Mouse (Mus musculus): Measurements from ENCODE around the gene Rpl41. TPM values are rescaled to one million over a fixed set of nuclear protein-coding genes. Genes with fewer than 3 reads are reported as not detected.

The Rpl41 gene
- polyA plus RNA-seq, 1 experiment from 2014 or later: 2,058 TPM

GRCm38 (mm10) chr10:128543100-128543499 lies 6.0 kb downstream of the Rpl41 start:
- ATAC-seq (no peak), DNase-seq (no peak)
- no peak overlapping the region for H3K4me3 ChIP-seq (ENCODE audit: low read depth, low read length)
- 68% methylated on average over 2 of the region's 2 CpGs for WGBS (ENCODE audit: insufficient replicate concordance)
- H3K9me3 ChIP-seq (ENCODE audit: low read length): no peaks in the 10 kb centered on the region
- TF ChIP-seq CTCF (IDR thresholded peaks at IDR 0.05; ENCODE audit: low read depth): no peak
- TF ChIP-seq EP300 (IDR thresholded peaks at IDR 0.05; ENCODE audit: low read depth): no peak
- no peak overlapping the region for H3K4me2 ChIP-seq (ENCODE audit: low read depth, low read length)
- peaks cover 24% of the 10 kb centered on the region for H3K36me3 ChIP-seq (replicated peaks; ENCODE audit: insufficient read depth, low read length)
- H3K9ac ChIP-seq (replicated peaks): no peak overlapping the region
- H3K27ac ChIP-seq (ENCODE audit: low read depth): no peak overlapping the region
- no peaks in the 10 kb centered on the region for H3K27me3 ChIP-seq (ENCODE audit: insufficient read depth, low read length)
- H3K4me1 ChIP-seq (ENCODE audit: insufficient read depth): peaks cover 5% of the 10 kb centered on the region; the same call in 1 of the 2 replicates

- no peaks in the 10 kb centered on the region for H3K27me3 ChIP-seq (ENCODE audit: insufficient read depth, low read length)
- no peak overlapping the region for H3K4me2 ChIP-seq (ENCODE audit: low read depth, low read length)
- no peak overlapping the region for H3K27ac ChIP-seq (ENCODE audit: low read depth)
- H3K4me1 ChIP-seq (ENCODE audit: insufficient read depth): 0 out of 2 replicates have a peak, but pooled peaks cover 5% of the 10 kb centered on the region
- H3K36me3 ChIP-seq (replicated peaks; ENCODE audit: insufficient read depth, low read length): peaks cover under 1% of the 10 kb centered on the region; the same call in 1 of the 2 replicates
- no peaks in the 10 kb centered on the region for H3K9me3 ChIP-seq (ENCODE audit: low read length)
- ATAC-seq (no peak), DNase-seq (no peak)
- 92% methylated on average over 1 of the region's 1 CpGs for WGBS (ENCODE audit: insufficient replicate concordance)
- TF ChIP-seq EP300 (IDR thresholded peaks at IDR 0.05; ENCODE audit: low read depth) (no peak), CTCF (IDR thresholded peaks at IDR 0.05; ENCODE audit: low read depth) (no peak)
- no peak overlapping the region for H3K4me3 ChIP-seq (ENCODE audit: low read depth, low read length)
- no peak overlapping the region for H3K9ac ChIP-seq (replicated peaks)
Measured at GRCm38 (mm10) chr10:128538340-128538870, 10.7 kb downstream of the Rpl41 start.

- WGBS (ENCODE audit: insufficient replicate concordance): 10% methylated on average over 18 of the region's 18 CpGs
- H3K4me3 ChIP-seq (ENCODE audit: low read depth, low read length): peak overlapping the region; percentile 17; the same call in 1 of the 2 replicates
- H3K27ac ChIP-seq (ENCODE audit: low read depth): peak overlapping the region; percentile 66
- peak; percentile 97 for TF ChIP-seq CTCF (IDR thresholded peaks at IDR 0.05; ENCODE audit: low read depth)
- peak; percentile 51; the same call in 1 of the 2 replicates for TF ChIP-seq EP300 (IDR thresholded peaks at IDR 0.05; ENCODE audit: low read depth)
- H3K36me3 ChIP-seq (replicated peaks; ENCODE audit: insufficient read depth, low read length): no peaks in the 10 kb centered on the region
- ATAC-seq (peak; percentile 98), DNase-seq (peak; percentile 91)
- 0 out of 2 replicates have a peak, but pooled peaks cover 5% of the 10 kb centered on the region for H3K4me1 ChIP-seq (ENCODE audit: insufficient read depth)
- H3K9ac ChIP-seq (replicated peaks): 0 out of 2 replicates have a peak overlapping the region, but pooled peaks have one; percentile 13
- H3K4me2 ChIP-seq (ENCODE audit: low read depth, low read length): peak overlapping the region; percentile 59
- no peaks in the 10 kb centered on the region for H3K27me3 ChIP-seq (ENCODE audit: insufficient read depth, low read length)
- no peaks in the 10 kb centered on the region for H3K9me3 ChIP-seq (ENCODE audit: low read length)
Measured at GRCm38 (mm10) chr10:128536266-128536940, 12.7 kb downstream of the Rpl41 start.

- 0 out of 2 replicates have a peak overlapping the region, but pooled peaks have one; percentile 17 for H3K4me3 ChIP-seq (ENCODE audit: low read depth, low read length)
- no peaks in the 10 kb centered on the region for H3K9me3 ChIP-seq (ENCODE audit: low read length)
- 52% methylated on average over 4 of the region's 4 CpGs for WGBS (ENCODE audit: insufficient replicate concordance)
- peak overlapping the region; percentile 59 for H3K4me2 ChIP-seq (ENCODE audit: low read depth, low read length)
- H3K9ac ChIP-seq (replicated peaks): 0 out of 2 replicates have a peak overlapping the region, but pooled peaks have one; percentile 13
- TF ChIP-seq CTCF (IDR thresholded peaks at IDR 0.05; ENCODE audit: low read depth) (no peak), EP300 (IDR thresholded peaks at IDR 0.05; ENCODE audit: low read depth) (no peak)
- H3K27ac ChIP-seq (ENCODE audit: low read depth): peak overlapping the region; percentile 64
- DNase-seq: no peak
- H3K27me3 ChIP-seq (ENCODE audit: insufficient read depth, low read length): no peaks in the 10 kb centered on the region
- peak; percentile 43 for ATAC-seq
- H3K36me3 ChIP-seq (replicated peaks; ENCODE audit: insufficient read depth, low read length): no peaks in the 10 kb centered on the region
- 0 out of 2 replicates have a peak, but pooled peaks cover 5% of the 10 kb centered on the region for H3K4me1 ChIP-seq (ENCODE audit: insufficient read depth)
Measured at GRCm38 (mm10) chr10:128535624-128536265, 13.4 kb downstream of the Rpl41 start.

- 69% methylated on average over 2 of the region's 2 CpGs for WGBS (ENCODE audit: insufficient replicate concordance)
- Histone ChIP-seq H3K4me3 (ENCODE audit: low read depth, low read length) (no peak overlapping the region), H3K9ac (replicated peaks) (no peak overlapping the region), H3K27ac (ENCODE audit: low read depth) (0 out of 2 replicates have a peak overlapping the region, but pooled peaks have one; percentile 64), H3K4me2 (ENCODE audit: low read depth, low read length) (no peak overlapping the region), H3K9me3 (ENCODE audit: low read length) (no peaks in the 10 kb centered on the region), H3K27me3 (ENCODE audit: insufficient read depth, low read length) (no peaks in the 10 kb centered on the region), H3K4me1 (ENCODE audit: insufficient read depth) (0 out of 2 replicates have a peak, but pooled peaks cover 5% of the 10 kb centered on the region), H3K36me3 (replicated peaks; ENCODE audit: insufficient read depth, low read length) (no peaks in the 10 kb centered on the region)
- ATAC-seq (no peak), DNase-seq (no peak)
- TF ChIP-seq EP300 (IDR thresholded peaks at IDR 0.05; ENCODE audit: low read depth) (no peak), CTCF (IDR thresholded peaks at IDR 0.05; ENCODE audit: low read depth) (no peak)
Measured at GRCm38 (mm10) chr10:128535206-128535605, 13.9 kb downstream of the Rpl41 start.

Data from liver, postnatal 0 days (tissue).